Mouse (Mus musculus) bone marrow macrophage, adult 2 months (primary cell): ENCODE measurements around the gene Mgat4b.

Source experiments
- CTCF ChIP-seq: IDR thresholded peaks from 2 replicates; pipeline ENCODE4 v1.5.1; 2012; ENCODE audit warnings: low read depth, mild to moderate bottlenecking, low read length, moderate library complexity
- POLR2A ChIP-seq: IDR thresholded peaks from 2 replicates; pipeline ENCODE4 v1.6.1; 2012; ENCODE audit warnings: mild to moderate bottlenecking, low read depth, low read length, borderline replicate concordance

- no peak for TF ChIP-seq CTCF
- TF ChIP-seq POLR2A, result no peak
These were observed 801 bp downstream of the Mgat4b start for GRCm38 (mm10) chr11:50211322-50212059.
